Mouse (Mus musculus) testis, adult 2 months (tissue): ENCODE measurements around the gene Clstn2.

ENCODE experiments used
- CTCF ChIP-seq: fragments of 200-500 bp; IDR thresholded peaks from 2 replicates; pipeline ENCODE4 v1.5.1; 2012; ENCODE audit warnings: low read depth, mild to moderate bottlenecking, inconsistent platforms, low read length, moderate library complexity; ENCODE audit not compliant: control insufficient read depth, insufficient read depth, insufficient replicate concordance
- POLR2A ChIP-seq: fragments of 200-500 bp; IDR thresholded peaks from 2 replicates; pipeline ENCODE4 v1.6.1; 2012; ENCODE audit warnings: low read depth, mild to moderate bottlenecking, inconsistent platforms, low read length, moderate library complexity; ENCODE audit not compliant: control insufficient read depth

- TF ChIP-seq CTCF (no peak), POLR2A (no peak)
These were observed 203.1 kb downstream of the Clstn2 start for GRCm38 (mm10) chr9:97829919-97830318.
